Comparison of ENCODE assay signal across 18 mouse cellular contexts in the genomic region with DNA sequence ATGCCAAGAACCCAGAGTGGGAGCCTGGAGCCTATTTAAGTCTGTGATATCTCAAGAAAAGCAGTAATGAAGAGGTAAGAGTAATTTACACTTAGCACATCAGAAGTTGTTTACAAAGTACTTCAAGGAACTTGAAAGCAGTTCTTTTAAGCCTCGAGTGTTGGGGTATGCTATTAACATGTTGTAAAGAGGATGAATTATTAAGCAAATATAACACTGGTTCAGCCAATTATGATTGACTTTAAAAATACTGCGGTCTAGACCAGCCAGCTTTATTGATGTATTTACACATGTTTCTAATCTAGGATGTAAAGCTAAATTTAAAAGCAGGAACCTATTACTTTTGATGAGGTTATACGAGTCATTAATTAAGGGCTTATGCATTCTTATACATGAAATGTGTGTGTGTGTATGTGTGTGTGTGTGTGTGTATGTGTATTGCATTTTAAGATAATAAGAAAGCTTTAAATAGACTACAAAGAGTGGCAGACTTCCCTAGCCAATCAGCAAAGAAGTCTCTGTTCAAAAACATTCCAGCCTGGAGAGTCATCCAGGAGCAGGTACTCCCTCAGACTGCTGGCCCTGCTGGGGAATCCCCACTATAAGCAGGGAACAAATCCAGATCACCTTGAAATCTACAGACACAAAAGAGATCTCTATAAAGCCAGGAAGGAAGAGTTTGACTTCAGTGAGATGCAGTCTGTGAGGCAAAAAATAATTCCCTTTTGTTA. TPM values are rescaled to one million over a fixed set of nuclear protein-coding genes. Genes with fewer than 3 reads are reported as not detected.
DNase-seq lines count a peak whose midpoint lies in the region; ATAC-seq and TF ChIP-seq lines count a peak whose summit lies in the region.
"Had no signal": no experiment of that assay in that cellular context is flagged by ENCODE, and none has a peak within 500 bp of the region (broad histone marks: within the 10 kb centered on the region; RNA-seq: fewer than 3 reads in every experiment).

No protein-coding gene starts in this region.

- H3K4me3 ChIP-seq in heart, embryonic 14.5 days (ENCODE audit: control insufficient read depth in 1 of 2, insufficient read depth in 1 of 2, low read depth in 1 of 2, low read length in 2 of 2) = no peak overlapping the region
- H3K4me3 ChIP-seq in liver, embryonic 13.5 days (replicated peaks) = no peak overlapping the region
- H3K4me3 ChIP-seq in intestine, embryonic 16.5 days (ENCODE audit: low read length) = no peak overlapping the region
- H3K4me3 ChIP-seq: forebrain, embryonic 10.5 days; midbrain, embryonic 12.5 days had no signal

- H3K4me1 ChIP-seq in heart, embryonic 14.5 days (ENCODE audit: control insufficient read depth in 2 of 2, insufficient read depth in 2 of 2, low read length in 2 of 2) = peaks cover 12 to 36% of the 10 kb centered on the region in 2 experiments
- peaks cover 10% of the 10 kb centered on the region for H3K4me1 ChIP-seq in liver, embryonic 13.5 days (replicated peaks)
- peaks cover 16% of the 10 kb centered on the region for H3K4me1 ChIP-seq in intestine, embryonic 16.5 days (ENCODE audit: control insufficient read depth, insufficient read depth, low read length)
- H3K4me1 ChIP-seq: midbrain, embryonic 12.5 days had no signal

- intact Hi-C loops in left cerebral cortex, postnatal 14 days (cut with DNase I) = no loop called here

- in situ Hi-C loops in Patski (cut with MboI; ENCODE audit: low pct_unique_long_range_greater_than_20kb) = no loop called here

- no peaks in the 10 kb centered on the region for H3K36me3 ChIP-seq in heart, embryonic 14.5 days (ENCODE audit: control insufficient read depth, insufficient read depth, low read length)
- no peaks in the 10 kb centered on the region for H3K36me3 ChIP-seq in liver, embryonic 13.5 days
- H3K36me3 ChIP-seq in intestine, embryonic 16.5 days (ENCODE audit: control insufficient read depth, insufficient read depth, low read length) = no peaks in the 10 kb centered on the region
- H3K36me3 ChIP-seq: forebrain, embryonic 10.5 days; midbrain, embryonic 12.5 days had no signal

- no peak overlapping the region for H3K9ac ChIP-seq in heart, embryonic 14.5 days (ENCODE audit: low read length)
- H3K9ac ChIP-seq in liver, embryonic 13.5 days = no peak overlapping the region
- no peak overlapping the region for H3K9ac ChIP-seq in intestine, embryonic 16.5 days (ENCODE audit: low read depth, low read length)
- H3K9ac ChIP-seq: liver, embryonic 14.5 days; midbrain, embryonic 12.5 days had no signal

- no peaks in the 10 kb centered on the region for H3K27me3 ChIP-seq in heart, embryonic 14.5 days (ENCODE audit: control insufficient read depth, insufficient read depth, low read length)
- H3K27me3 ChIP-seq in liver, embryonic 13.5 days = no peaks in the 10 kb centered on the region
- no peaks in the 10 kb centered on the region for H3K27me3 ChIP-seq in Patski
- H3K27me3 ChIP-seq in intestine, embryonic 16.5 days (replicated peaks; ENCODE audit: control insufficient read depth, insufficient read depth, low read length) = no peaks in the 10 kb centered on the region
- H3K27me3 ChIP-seq: midbrain, embryonic 12.5 days had no signal

- no peak for TF ChIP-seq CTCF in Patski (IDR thresholded peaks at IDR 0.05)

- no peak overlapping the region for H3K4me2 ChIP-seq in heart, embryonic 14.5 days (ENCODE audit: low read length)
- no peak overlapping the region for H3K4me2 ChIP-seq in liver, embryonic 13.5 days
- H3K4me2 ChIP-seq in intestine, embryonic 16.5 days (ENCODE audit: low read depth, low read length) = no peak overlapping the region
- H3K4me2 ChIP-seq: midbrain, embryonic 12.5 days had no signal

- CTCF ChIA-PET in Patski (lab: Charles Lee) = no interaction called here

- H3K27ac ChIP-seq in heart, embryonic 14.5 days (replicated peaks in 1 of 2; ENCODE audit: control insufficient read depth in 1 of 2, insufficient read depth in 1 of 2, low read depth in 2 of 2, low read length in 2 of 2) = peak overlapping the region in 1 of 2 experiments; percentile 21; a peak in 2 of 4 replicates
- H3K27ac ChIP-seq in liver, embryonic 13.5 days = peak overlapping the region; percentile 39
- peak overlapping the region; percentile 48 for H3K27ac ChIP-seq in intestine, embryonic 16.5 days (ENCODE audit: low read length)
- H3K27ac ChIP-seq: forebrain, embryonic 10.5 days; liver, embryonic 14.5 days; midbrain, embryonic 12.5 days had no signal

- POLR2A ChIA-PET in Patski (lab: Charles Lee) = interaction anchor here (0.7 kb wide), 1 partner anchor 35 kb away, joined by 3 read pairs; no protein-coding TSS in a partner anchor

- DNase-seq in heart, adult 8-10 months (ENCODE audit: low spot score) = no peak
- DNase-seq in liver, embryonic 13.5 days = no peak
- DNase-seq in liver (no peak), Patski (ENCODE audit: low read depth, low spot score) (no peak)
- DNase-seq in yolk sac, embryonic 10.5 days (ENCODE audit: low spot score) = no peak
- no peak for DNase-seq in left cerebral cortex, postnatal 14 days (ENCODE audit: low spot score in 2 of 2)
- DNase-seq: cerebellum, adult 8-10 months; embryo, embryonic 11 days; right cerebral cortex, postnatal 25 days; thymus, postnatal 25 days had no signal

- H3K9me3 ChIP-seq in heart, embryonic 14.5 days (ENCODE audit: control insufficient read depth, low read length) = no peaks in the 10 kb centered on the region
- peaks cover 3% of the 10 kb centered on the region; the same call in 1 of the 2 replicates for H3K9me3 ChIP-seq in liver, embryonic 13.5 days (replicated peaks)
- H3K9me3 ChIP-seq in intestine, embryonic 16.5 days (ENCODE audit: control insufficient read depth, low read length) = 0 out of 2 replicates have a peak, but pooled peaks cover 4% of the 10 kb centered on the region
- H3K9me3 ChIP-seq: midbrain, embryonic 12.5 days had no signal

- 64% methylated on average over 3 of the region's 3 CpGs for whole genome bisulfite sequencing in heart, embryonic 14.5 days
- WGBS in liver, embryonic 13.5 days (ENCODE audit: insufficient replicate concordance) = 48% methylated on average over 3 of the region's 3 CpGs
- WGBS in intestine, embryonic 16.5 days = 42% methylated on average over 3 of the region's 3 CpGs

- peak; percentile 56; the same call in 1 of the 2 replicates for ATAC-seq in heart, embryonic 14.5 days (ENCODE audit: insufficient number of reproducible peaks, insufficient read depth, low FRiP score, low read depth)
- ATAC-seq in liver, embryonic 13.5 days (ENCODE audit: low read depth) = no peak
- peak; percentile 49 for ATAC-seq in Patski
- ATAC-seq in intestine, embryonic 16.5 days = no peak
- ATAC-seq: CD4-positive, CD25-positive, alpha-beta regulatory T cell, adult 4 months had no signal

RNA-seq across cellular contexts. Expression of gene Gm5269, which starts 23.6 kb away (rescaled TPM):
- not detected in 2 replicates for polyA plus RNA-seq in heart, embryonic 14.5 days (2014; fragmentation: Nextera tagmentation; extraction: Ambion mirVana)
- total RNA-seq in heart, adult 8-10 months (2022) = not detected
- polyA plus RNA-seq in liver, embryonic 13.5 days (2015; fragmentation: Nextera tagmentation; extraction: Ambion mirVana) = not detected in 2 replicates
- polyA plus RNA-seq in Patski (2021) = not detected
- polyA plus RNA-seq in intestine, embryonic 16.5 days (2015; fragmentation: Nextera tagmentation; extraction: Ambion mirVana) = not detected in 2 replicates
- total RNA-seq in left cerebral cortex, postnatal 14 days (2021) = not detected
- total RNA-seq: layer of hippocampus, postnatal 25 days had no signal
- polyA plus RNA-seq: CD4-positive, CD25-positive, alpha-beta regulatory T cell, adult 4 months; forebrain, embryonic 10.5 days; heart, embryonic 16.5 days; midbrain, embryonic 12.5 days had no signal

RNA-seq across cellular contexts. Expression of gene Slc40a1, which starts 59.9 kb away (rescaled TPM):
- 22.7 and 26.0 TPM in 2 replicates for polyA plus RNA-seq in heart, embryonic 14.5 days (2014; fragmentation: Nextera tagmentation; extraction: Ambion mirVana)
- 10 to 100 TPM; 22.0 to 29.0 (median 26.5) TPM for total RNA-seq in heart, adult 8-10 months (2022)
- 90.9 and 111 TPM in 2 replicates for polyA plus RNA-seq in liver, embryonic 13.5 days (2015; fragmentation: Nextera tagmentation; extraction: Ambion mirVana)
- 42.1 TPM for polyA plus RNA-seq in Patski (2021)
- 205 and 228 TPM in 2 replicates for polyA plus RNA-seq in intestine, embryonic 16.5 days (2015; fragmentation: Nextera tagmentation; extraction: Ambion mirVana)
- 10 to 100 TPM; 17.8 to 19.2 TPM for total RNA-seq in left cerebral cortex, postnatal 14 days (2021)

Comparison
In these comparisons a context has a peak if more than half of its experiments do, and no peak if none do; other contexts are left out.
1. ATAC-seq: peak in heart, embryonic 14.5 days (single experiment) and Patski (single experiment); none in liver, embryonic 13.5 days (single experiment) and intestine, embryonic 16.5 days (single experiment).